Mouse (Mus musculus) forebrain, postnatal 0 days (tissue): ENCODE data around the gene Fzd9. TPM values are rescaled to one million over a fixed set of nuclear protein-coding genes. Genes with fewer than 3 reads are reported as not detected.
A peak's percentile ranks its signal among the peaks of the same experiment; 100 is the strongest.

Experiments used
- ATAC-seq: fragments of 200-750 bp; cut with Nextera tagmentation; 2 replicates; pipeline ENCODE4 v1.8.0; 2017; ENCODE audit warnings: mild to moderate bottlenecking, moderate library complexity
- DNase-seq: peaks from one replicate; pipeline ENCODE4 v3.0.0-alpha.2; 2015
- H3K27ac ChIP-seq: fragments of 300-500 bp; sonication (generic); 2 replicates; pipeline ENCODE4 v1.5.1; 2014; ENCODE audit warnings: low read depth, mild to moderate bottlenecking, antibody characterized with exemption, low read length, moderate library complexity, mixed read lengths
- H3K27me3 ChIP-seq: fragments of 300-500 bp; sonication (generic); 2 replicates; pipeline ENCODE4 v1.6.1; 2014; ENCODE audit warnings: mild to moderate bottlenecking, low read length, mixed read lengths; ENCODE audit not compliant: insufficient read depth
- H3K36me3 ChIP-seq: fragments of 300-500 bp; sonication (generic); 2 replicates; pipeline ENCODE4 v1.6.1; 2014; ENCODE audit warnings: mild to moderate bottlenecking, moderate library complexity; ENCODE audit not compliant: insufficient read depth
- H3K4me1 ChIP-seq: fragments of 300-500 bp; sonication (generic); 2 replicates; pipeline ENCODE4 v1.6.1; 2014; ENCODE audit warnings: antibody characterized with exemption; ENCODE audit not compliant: insufficient read depth
- H3K4me2 ChIP-seq: fragments of 300-500 bp; sonication (generic); 2 replicates; pipeline ENCODE4 v1.6.1; 2014; ENCODE audit warnings: low read depth, mild to moderate bottlenecking, moderate library complexity
- H3K4me3 ChIP-seq: fragments of 300-500 bp; sonication (generic); 2 replicates; pipeline ENCODE4 v1.5.1; 2014; ENCODE audit warnings: low read depth, low read length, mixed read lengths
- H3K9ac ChIP-seq: fragments of 300-500 bp; sonication (generic); 2 replicates; pipeline ENCODE4 v1.6.1; 2014; ENCODE audit warnings: mild to moderate bottlenecking
- H3K9me3 ChIP-seq: fragments of 300-500 bp; sonication (generic); 2 replicates; pipeline ENCODE4 v1.6.1; 2016; ENCODE audit warnings: low read length
- CTCF ChIP-seq: sonication (generic); IDR thresholded peaks from 2 replicates; pipeline ENCODE4 v1.5.1; 2016; ENCODE audit warnings: antibody characterized with exemption, control low read depth, low read depth
- WGBS: fragments of 180-500 bp; shearing (Covaris S2); extraction: QIAGEN DNeasy Blood & Tissue Kit; methylation state at CpG from one replicate; pipeline ENCODE4 v1.1.7; 2014; 5-methylcytosine and 5-hydroxymethylcytosine counted together
- polyA plus RNA-seq: library from polyadenylated mRNA; unstranded; fragments of >200 nt; fragmentation: Nextera tagmentation; extraction: Ambion mirVana; gene quantifications from 2 replicates; pipeline ENCODE4 v1.2.1, GENCODE M21; 2015
- total RNA-seq: library from RNA; depleted of rRNA; stranded (reverse); fragments of >200 nt; gene quantifications from 2 replicates; pipeline ENCODE4 v1.2.3, GENCODE M21; 2014; rRNA removed

Gene Fzd9
- total RNA-seq (16.5 and 19.7 TPM in 2 replicates), polyA plus RNA-seq (14.2 and 16.6 TPM in 2 replicates)

DNA sequence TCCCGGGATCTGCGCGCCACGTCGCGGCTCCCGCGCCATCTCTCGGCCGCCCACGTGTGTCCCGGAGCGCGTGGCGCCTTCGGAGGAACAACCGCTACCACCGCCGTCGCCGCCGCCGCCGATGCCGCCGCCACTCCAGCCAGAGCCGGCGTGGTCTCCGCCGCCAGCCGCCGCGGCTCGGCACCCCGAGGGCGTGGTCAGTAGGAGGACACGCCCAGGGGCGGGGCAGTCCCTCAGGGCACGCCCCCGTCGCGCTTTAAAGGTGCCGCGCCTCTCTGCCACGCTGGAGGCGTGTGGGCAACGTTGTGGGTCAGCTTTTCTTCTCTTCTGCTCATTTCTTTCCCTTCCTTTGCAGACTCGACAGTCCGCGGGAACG is at the start of gene Fzd9:
Fzd9 (minus strand) TSS at position 152 of the 376 bp plus-strand sequence.
- peak; percentile 23; the same call in 1 of the 2 replicates for TF ChIP-seq CTCF
- peak within 1 kb of the TSS; percentile 63 for H3K9ac ChIP-seq
- H3K4me1 ChIP-seq, result 0 out of 2 replicates have a peak, but pooled peaks cover 4% of the 10 kb centered on the region
- H3K9me3 ChIP-seq, result no peaks in the 10 kb centered on the region
- 5% methylated on average over 33 of the region's 51 CpGs for WGBS
- H3K4me2 ChIP-seq, result peak within 1 kb of the TSS; percentile 95
- ATAC-seq (peak; percentile 91), DNase-seq (peak; percentile 93)
- no peaks in the 10 kb centered on the region for H3K27me3 ChIP-seq
- peak within 1 kb of the TSS; percentile 54 for H3K27ac ChIP-seq
- H3K4me3 ChIP-seq, result peak within 1 kb of the TSS; percentile 65
- H3K36me3 ChIP-seq, result peaks cover 6% of the 10 kb centered on the region

DNA sequence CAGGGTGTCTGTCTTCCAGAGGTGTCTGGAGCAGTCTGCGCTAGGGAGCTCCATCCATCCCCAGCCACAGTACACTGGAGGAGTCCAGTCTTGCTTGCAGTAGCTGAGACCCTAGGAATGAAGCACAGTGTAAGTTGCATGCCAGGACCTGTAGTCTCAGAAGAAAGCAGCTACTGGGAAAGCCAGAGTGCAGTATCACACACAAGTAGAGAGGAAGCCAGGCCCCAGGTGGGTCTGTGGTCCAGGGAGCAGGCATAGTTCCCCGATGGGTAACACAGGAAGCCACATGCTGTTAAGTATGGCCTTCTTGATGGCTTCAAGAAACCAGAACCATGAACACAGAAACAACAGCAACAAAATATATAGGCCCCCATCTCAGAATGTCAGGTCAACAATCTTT is 41.0 kb upstream of the Fzd9 start:
- Histone ChIP-seq H3K36me3 (no peaks in the 10 kb centered on the region), H3K4me3 (no peak overlapping the region), H3K27ac (no peak overlapping the region), H3K4me2 (no peak overlapping the region), H3K9ac (no peak overlapping the region), H3K27me3 (no peaks in the 10 kb centered on the region), H3K9me3 (no peaks in the 10 kb centered on the region), H3K4me1 (no peaks in the 10 kb centered on the region)
- 81% methylated on average over 2 of the region's 2 CpGs for WGBS
- ATAC-seq, result no peak
- no peak for DNase-seq
- TF ChIP-seq CTCF, result no peak

DNA sequence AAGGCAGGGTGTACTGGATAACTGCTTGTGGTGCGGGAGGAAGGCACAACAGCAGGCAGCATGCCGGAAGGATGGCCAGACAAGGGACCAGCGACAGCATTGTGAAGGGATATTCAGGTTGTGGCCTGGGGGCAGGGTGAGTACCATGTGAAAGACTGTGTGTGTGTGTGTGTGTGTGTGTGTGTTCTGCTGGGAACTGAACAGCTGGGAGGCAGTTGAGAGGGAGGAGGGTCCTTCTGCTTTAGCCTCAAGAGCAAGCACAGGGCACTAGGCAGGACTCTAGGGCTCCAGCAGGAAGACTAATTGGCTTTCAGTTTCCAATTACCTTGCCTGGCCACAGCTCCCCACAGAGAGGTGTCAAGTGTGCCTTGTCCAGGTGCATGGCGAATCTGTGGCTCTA is 40.2 kb upstream of the Fzd9 start:
- no peak for TF ChIP-seq CTCF
- Histone ChIP-seq H3K4me1 (no peaks in the 10 kb centered on the region), H3K4me3 (no peak overlapping the region), H3K27ac (no peak overlapping the region), H3K36me3 (no peaks in the 10 kb centered on the region), H3K9me3 (no peaks in the 10 kb centered on the region), H3K27me3 (no peaks in the 10 kb centered on the region), H3K9ac (no peak overlapping the region), H3K4me2 (no peak overlapping the region)
- DNase-seq (no peak), ATAC-seq (no peak)
- WGBS, result 41% methylated on average over 4 of the region's 4 CpGs

DNA sequence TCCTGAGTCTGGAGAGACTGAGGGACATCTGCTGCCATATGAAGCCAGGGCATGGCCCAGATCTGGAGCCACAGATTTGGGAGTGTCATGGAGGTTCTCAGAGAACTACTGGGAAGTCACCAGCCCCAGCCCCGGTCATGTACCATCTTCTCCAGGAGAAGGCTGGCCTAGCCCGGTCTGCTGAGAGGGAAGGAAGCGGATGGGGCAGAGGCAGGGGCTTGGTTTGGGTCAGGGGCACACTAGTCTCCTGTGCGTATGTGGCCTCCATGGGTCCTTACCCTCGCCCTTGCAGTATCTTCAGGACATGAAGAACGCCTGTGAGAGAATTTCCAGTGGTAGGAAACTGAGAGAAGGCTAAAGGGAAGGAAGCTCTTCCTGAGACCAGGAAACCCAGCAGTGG is 39.7 kb upstream of the Fzd9 start:
- Histone ChIP-seq H3K36me3 (no peaks in the 10 kb centered on the region), H3K27ac (no peak overlapping the region), H3K9me3 (no peaks in the 10 kb centered on the region), H3K9ac (no peak overlapping the region), H3K4me3 (no peak overlapping the region), H3K27me3 (no peaks in the 10 kb centered on the region), H3K4me1 (no peaks in the 10 kb centered on the region), H3K4me2 (no peak overlapping the region)
- no peak for ATAC-seq
- no peak for TF ChIP-seq CTCF
- DNase-seq, result no peak
- 84% methylated on average over 6 of the region's 6 CpGs for WGBS

DNA sequence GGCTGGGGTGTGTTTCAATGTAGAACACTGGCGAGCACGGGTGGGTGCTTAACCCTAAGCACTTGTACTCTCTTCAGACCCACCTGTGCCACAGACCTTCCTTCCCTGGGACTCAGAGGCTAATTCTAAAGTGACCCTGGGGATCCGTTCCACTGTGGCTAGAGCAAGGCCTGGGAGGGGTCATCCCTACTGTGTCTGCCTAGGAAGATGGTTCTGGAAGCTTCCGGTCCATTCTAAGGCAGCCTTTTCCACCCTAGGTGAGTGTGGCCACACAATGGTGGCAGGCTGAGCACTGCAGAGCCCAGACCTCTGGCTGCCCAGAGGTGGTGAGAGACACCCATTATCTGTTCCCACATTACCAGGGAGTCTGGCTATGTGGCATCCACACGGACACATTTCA is 35.9 kb upstream of the Fzd9 start:
- no peaks in the 10 kb centered on the region for H3K4me1 ChIP-seq
- H3K9ac ChIP-seq, result no peak overlapping the region
- no peak overlapping the region for H3K4me2 ChIP-seq
- H3K36me3 ChIP-seq, result no peaks in the 10 kb centered on the region
- 77% methylated on average over 5 of the region's 5 CpGs for WGBS
- H3K27me3 ChIP-seq, result no peaks in the 10 kb centered on the region
- DNase-seq (no peak), ATAC-seq (no peak)
- TF ChIP-seq CTCF, result no peak
- no peaks in the 10 kb centered on the region for H3K9me3 ChIP-seq
- H3K4me3 ChIP-seq, result no peak overlapping the region
- H3K27ac ChIP-seq, result no peak overlapping the region

DNA sequence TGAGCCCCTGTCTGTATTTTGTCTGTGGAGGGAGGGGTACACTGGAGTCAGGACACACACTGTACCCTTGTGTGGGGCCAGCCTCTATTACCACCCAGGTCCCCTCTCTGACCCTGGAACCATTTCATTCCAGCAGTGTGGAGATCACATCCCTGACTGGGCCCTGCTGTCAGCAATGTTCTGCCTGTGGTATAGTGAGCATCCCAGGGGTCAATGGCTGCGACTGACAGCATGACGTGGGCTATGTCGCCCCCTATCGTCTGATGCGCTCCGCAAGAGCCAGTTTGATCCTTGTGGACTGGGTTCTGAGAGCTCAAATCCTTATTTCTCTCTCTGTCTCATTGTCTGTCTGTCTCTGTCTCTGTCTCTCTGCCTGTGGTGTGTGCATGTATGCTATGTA is 35.2 kb upstream of the Fzd9 start:
- H3K4me1 ChIP-seq, result no peaks in the 10 kb centered on the region
- H3K4me3 ChIP-seq, result no peak overlapping the region
- no peak overlapping the region for H3K4me2 ChIP-seq
- no peaks in the 10 kb centered on the region for H3K36me3 ChIP-seq
- peak; percentile 91 for TF ChIP-seq CTCF
- H3K27ac ChIP-seq, result no peak overlapping the region
- H3K9ac ChIP-seq, result no peak overlapping the region
- H3K9me3 ChIP-seq, result no peaks in the 10 kb centered on the region
- H3K27me3 ChIP-seq, result no peaks in the 10 kb centered on the region
- 2% methylated on average over 6 of the region's 6 CpGs for WGBS
- DNase-seq (peak; percentile 78), ATAC-seq (peak; percentile 63; the same call in 1 of the 2 replicates)

DNA sequence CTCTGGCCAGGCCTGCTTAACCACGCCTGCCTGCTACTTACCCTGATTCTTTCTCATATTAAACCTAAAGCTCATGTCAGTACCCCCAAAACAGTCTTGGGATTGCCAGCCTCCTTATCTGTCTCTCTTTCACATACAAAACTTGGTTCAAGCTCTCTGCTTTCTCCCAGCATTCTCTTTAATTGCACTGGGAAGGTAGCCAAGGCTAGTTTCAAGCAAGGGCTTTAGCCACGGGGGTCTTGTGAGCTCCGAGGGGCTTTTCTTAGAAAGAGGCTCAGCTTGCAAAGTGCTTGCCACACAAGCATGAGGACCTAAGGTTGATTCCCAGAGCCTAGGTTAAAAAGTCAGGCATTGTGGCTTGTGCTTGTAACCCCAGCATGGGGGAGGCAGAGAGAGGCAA is 34.2 kb upstream of the Fzd9 start:
- H3K4me2 ChIP-seq, result no peak overlapping the region
- no peak overlapping the region for H3K4me3 ChIP-seq
- ATAC-seq (no peak), DNase-seq (no peak)
- no peaks in the 10 kb centered on the region for H3K9me3 ChIP-seq
- H3K27me3 ChIP-seq, result no peaks in the 10 kb centered on the region
- H3K9ac ChIP-seq, result no peak overlapping the region
- H3K4me1 ChIP-seq, result no peaks in the 10 kb centered on the region
- 20% methylated on average over 3 of the region's 3 CpGs for WGBS
- no peak for TF ChIP-seq CTCF
- H3K27ac ChIP-seq, result no peak overlapping the region
- no peaks in the 10 kb centered on the region for H3K36me3 ChIP-seq
